Mouse (Mus musculus): ENCODE results near the gene Map3k6. TPM values are rescaled to one million over a fixed set of nuclear protein-coding genes. Genes with fewer than 3 reads are reported as not detected.
A peak's percentile ranks its signal among the peaks of the same experiment; 100 is the strongest.

The Map3k6 gene
- polyA plus RNA-seq, 1 experiment from 2014 or later: 1.9 TPM

DNA sequence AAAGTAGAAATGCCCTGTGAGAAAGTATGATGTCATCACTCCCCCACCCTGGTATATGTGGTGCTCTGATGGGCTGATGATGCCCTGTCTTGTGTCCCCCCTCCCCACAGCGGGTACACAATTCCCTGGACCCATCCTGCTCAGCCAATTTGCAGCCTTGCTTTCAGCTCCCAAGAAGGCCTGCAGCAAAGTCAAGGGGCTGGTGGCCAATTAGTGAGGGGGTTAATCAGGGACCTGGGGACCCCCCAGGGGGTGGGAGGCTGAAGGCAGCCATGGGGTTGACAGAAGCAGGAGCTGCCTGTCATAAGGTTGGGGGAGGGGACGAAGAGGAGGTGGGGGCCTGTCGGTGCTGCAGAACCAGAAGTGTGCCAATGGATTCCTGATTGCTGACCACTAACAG is 37.0 kb upstream of the Map3k6 start:
- H3K9me3 ChIP-seq: no peaks in the 10 kb centered on the region
- no peaks in the 10 kb centered on the region for H3K36me3 ChIP-seq
- H3K4me3 ChIP-seq: no peak overlapping the region
- 72% methylated on average over 3 of the region's 3 CpGs for WGBS
- peaks cover 12% of the 10 kb centered on the region for H3K27me3 ChIP-seq (ENCODE audit: insufficient read depth, poor library complexity, severe bottlenecking)
- H3K4me1 ChIP-seq (replicated peaks): peaks cover 50% of the 10 kb centered on the region
- DNase-seq (ENCODE audit: low spot score): no peak
- peak overlapping the region; percentile 50; the same call in 1 of the 2 replicates for H3K27ac ChIP-seq

GRCm38 (mm10) chr4:133204379-133204778 is 36.2 kb upstream of the Map3k6 start:
- 55% methylated on average over 7 of the region's 7 CpGs for WGBS
- Histone ChIP-seq H3K9me3 (no peaks in the 10 kb centered on the region), H3K27me3 (ENCODE audit: insufficient read depth, poor library complexity, severe bottlenecking) (peaks cover 19% of the 10 kb centered on the region), H3K4me3 (no peak overlapping the region), H3K4me1 (replicated peaks) (peaks cover 44% of the 10 kb centered on the region), H3K27ac (peak overlapping the region; percentile 80), H3K36me3 (no peaks in the 10 kb centered on the region)
- no peak for DNase-seq (ENCODE audit: low spot score)

GRCm38 (mm10) chr4:133209366-133209765 is 31.3 kb upstream of the Map3k6 start:
- H3K27me3 ChIP-seq (ENCODE audit: insufficient read depth, poor library complexity, severe bottlenecking): peaks cover 67% of the 10 kb centered on the region
- H3K27ac ChIP-seq: no peak overlapping the region
- no peak overlapping the region for H3K4me3 ChIP-seq
- peaks cover 41% of the 10 kb centered on the region for H3K4me1 ChIP-seq (replicated peaks)
- peak; percentile 68 for DNase-seq (ENCODE audit: low spot score)
- H3K9me3 ChIP-seq: no peaks in the 10 kb centered on the region
- WGBS: 6% methylated on average over 11 of the region's 11 CpGs
- no peaks in the 10 kb centered on the region for H3K36me3 ChIP-seq

DNA sequence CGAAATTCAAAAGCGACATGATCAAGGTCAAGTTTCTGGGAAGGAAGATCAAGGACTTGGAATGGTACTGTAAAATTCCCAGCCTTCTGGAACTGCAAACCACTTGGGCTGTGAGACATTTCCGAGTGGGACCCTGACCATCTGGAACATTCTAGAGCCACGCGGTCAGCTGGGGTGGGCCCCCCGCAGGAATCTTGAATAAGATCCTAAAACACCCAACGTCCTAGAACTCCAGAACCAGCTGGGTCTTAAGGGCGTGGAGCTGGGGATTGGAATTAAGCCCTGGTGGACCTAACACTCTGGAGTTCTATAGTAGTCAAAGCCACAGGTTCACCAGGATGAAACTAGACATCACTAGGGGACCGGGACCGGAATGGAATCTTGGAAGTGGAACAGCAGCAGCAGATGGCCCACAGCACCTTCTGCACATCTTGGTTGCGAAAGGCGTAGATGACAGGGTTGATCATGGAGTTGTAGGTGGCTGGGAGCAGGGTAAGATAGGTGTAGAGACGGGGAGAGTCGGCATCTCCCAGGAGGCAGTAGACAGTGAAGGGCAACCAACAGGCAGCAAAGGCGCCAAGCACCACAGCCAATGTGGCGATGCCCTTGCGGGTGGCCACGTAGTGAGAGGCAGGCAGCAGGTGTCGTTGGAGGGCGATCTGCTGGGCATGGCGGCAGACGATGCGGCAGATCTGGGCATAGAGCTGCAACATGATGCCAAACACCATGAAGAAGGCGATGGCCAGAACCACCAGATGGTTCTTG is 30.4 kb upstream of the Map3k6 start:
- H3K36me3 ChIP-seq: no peaks in the 10 kb centered on the region
- H3K4me3 ChIP-seq: 0 out of 2 replicates have a peak overlapping the region, but pooled peaks have one; percentile 6
- 92% methylated on average over 24 of the region's 24 CpGs for WGBS
- peaks cover 33% of the 10 kb centered on the region for H3K4me1 ChIP-seq (replicated peaks)
- no peak overlapping the region for H3K27ac ChIP-seq
- H3K9me3 ChIP-seq: no peaks in the 10 kb centered on the region
- DNase-seq (ENCODE audit: low spot score): no peak
- peaks cover 76% of the 10 kb centered on the region for H3K27me3 ChIP-seq (ENCODE audit: insufficient read depth, poor library complexity, severe bottlenecking)

GRCm38 (mm10) chr4:133210788-133211390 is 29.7 kb upstream of the Map3k6 start:
- 0 out of 2 replicates have a peak overlapping the region, but pooled peaks have one; percentile 6 for H3K4me3 ChIP-seq
- no peak for DNase-seq (ENCODE audit: low spot score)
- no peaks in the 10 kb centered on the region for H3K36me3 ChIP-seq
- peaks cover 83% of the 10 kb centered on the region for H3K27me3 ChIP-seq (ENCODE audit: insufficient read depth, poor library complexity, severe bottlenecking)
- H3K4me1 ChIP-seq (replicated peaks): peaks cover 33% of the 10 kb centered on the region
- 91% methylated on average over 19 of the region's 19 CpGs for WGBS
- H3K27ac ChIP-seq: no peak overlapping the region
- no peaks in the 10 kb centered on the region for H3K9me3 ChIP-seq

DNA sequence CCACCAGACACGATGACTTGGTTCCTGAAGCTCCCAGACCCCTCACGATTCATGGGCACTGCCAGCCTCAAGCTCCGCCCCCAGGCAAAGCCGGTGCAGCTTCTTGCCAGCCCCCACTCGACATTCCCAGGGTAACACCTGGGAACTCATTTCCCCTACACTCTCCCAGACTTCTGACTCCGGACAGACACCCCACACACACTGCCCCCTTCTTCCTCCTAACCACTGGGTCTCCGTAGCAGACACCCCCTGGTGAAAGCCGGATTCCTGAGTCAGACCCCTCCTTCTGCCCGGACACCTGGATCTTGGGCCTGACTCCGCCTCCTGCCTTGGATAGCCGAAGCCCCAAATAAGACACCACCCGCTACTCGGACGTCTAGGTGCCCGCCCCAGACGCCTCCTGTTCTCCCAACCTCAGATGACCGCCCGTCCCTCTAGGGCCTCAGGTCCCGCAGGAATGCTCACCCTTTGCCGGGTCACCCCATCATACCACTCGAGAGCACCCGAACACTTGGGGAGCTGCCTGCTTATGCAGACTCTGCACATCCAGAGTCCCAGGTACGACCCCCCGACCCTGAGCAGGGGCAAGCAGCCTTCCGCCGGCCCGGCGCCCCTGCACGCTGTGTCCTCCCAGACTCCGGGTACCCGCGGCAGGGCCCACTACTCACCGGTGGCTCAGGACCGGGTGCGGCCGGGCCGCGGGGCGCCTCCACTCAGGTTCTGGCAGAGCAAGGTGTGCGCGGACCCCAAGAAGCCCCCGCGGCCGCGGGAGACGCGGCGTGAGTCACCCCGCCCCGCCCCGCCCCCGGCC is 28.7 kb upstream of the Map3k6 start, which contains the start of the genes Cd164l2 and Gpr3:
TSS of gene Cd164l2 (plus strand) at position 381 of the 811 bp plus-strand sequence.
TSS of gene Gpr3 (minus strand) at position 786 of the 811 bp plus-strand sequence.
- Histone ChIP-seq H3K9me3 (no peaks in the 10 kb centered on the region), H3K4me3 (peak within 1 kb of the TSS; percentile 79), H3K27ac (peak within 1 kb of the TSS; percentile 76), H3K36me3 (no peaks in the 10 kb centered on the region), H3K4me1 (replicated peaks) (peaks cover 33% of the 10 kb centered on the region), H3K27me3 (ENCODE audit: insufficient read depth, poor library complexity, severe bottlenecking) (peaks cover 93% of the 10 kb centered on the region)
- WGBS: 2% methylated on average over 52 of the region's 52 CpGs
- no peak for DNase-seq (ENCODE audit: low spot score)

GRCm38 (mm10) chr4:133212562-133213267 is 27.9 kb upstream of the Map3k6 start:
- H3K4me1 ChIP-seq (replicated peaks): peaks cover 37% of the 10 kb centered on the region
- H3K36me3 ChIP-seq: no peaks in the 10 kb centered on the region
- WGBS: 3% methylated on average over 44 of the region's 44 CpGs
- peak; percentile 84 for DNase-seq (ENCODE audit: low spot score)
- H3K27ac ChIP-seq: peak overlapping the region; percentile 76
- peaks cover 91% of the 10 kb centered on the region for H3K27me3 ChIP-seq (ENCODE audit: insufficient read depth, poor library complexity, severe bottlenecking)
- H3K4me3 ChIP-seq: peak overlapping the region; percentile 79
- no peaks in the 10 kb centered on the region for H3K9me3 ChIP-seq

DNA sequence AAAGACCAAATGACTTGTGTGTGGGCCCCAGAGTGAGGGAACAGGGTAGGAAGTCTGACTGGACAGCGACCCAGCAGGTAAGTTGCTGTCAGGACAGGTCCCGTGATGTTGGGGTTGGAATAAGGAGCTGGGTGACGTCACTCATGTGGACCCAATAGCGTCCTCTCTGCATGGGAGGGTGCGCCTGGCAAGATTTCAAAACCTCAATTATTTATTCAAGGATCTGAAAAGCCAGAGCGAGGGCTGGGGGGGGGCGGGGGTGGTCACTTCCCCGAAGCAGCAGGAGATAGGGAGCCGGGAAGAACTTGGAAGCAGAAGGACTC is 27.4 kb upstream of the Map3k6 start:
- Histone ChIP-seq H3K27me3 (ENCODE audit: insufficient read depth, poor library complexity, severe bottlenecking) (peaks cover 86% of the 10 kb centered on the region), H3K4me3 (peak overlapping the region; percentile 79)
- no peak for DNase-seq (ENCODE audit: low spot score)

GRCm38 (mm10) chr4:133213661-133214060 is 27.0 kb upstream of the Map3k6 start:
- no peak for DNase-seq (ENCODE audit: low spot score)
- Histone ChIP-seq H3K27ac (no peak overlapping the region), H3K9me3 (no peaks in the 10 kb centered on the region), H3K4me1 (replicated peaks) (peaks cover 42% of the 10 kb centered on the region), H3K4me3 (peak overlapping the region; percentile 79), H3K36me3 (no peaks in the 10 kb centered on the region), H3K27me3 (ENCODE audit: insufficient read depth, poor library complexity, severe bottlenecking) (peaks cover 83% of the 10 kb centered on the region)
- WGBS: 8% methylated on average over 10 of the region's 10 CpGs

More for the DNA sequence above, 27.4 kb upstream of the Map3k6 start:
- Histone ChIP-seq H3K36me3 (no peaks in the 10 kb centered on the region), H3K27ac (no peak overlapping the region), H3K9me3 (no peaks in the 10 kb centered on the region), H3K4me1 (replicated peaks) (peaks cover 42% of the 10 kb centered on the region)
- 1% methylated on average over 9 of the region's 9 CpGs for WGBS

GRCm38 (mm10) chr4:133217641-133218040 is 23.0 kb upstream of the Map3k6 start:
- no peak overlapping the region for H3K27ac ChIP-seq
- DNase-seq (ENCODE audit: low spot score): peak; percentile 73
- WGBS: under 1% methylated on average over 5 of the region's 5 CpGs
- H3K4me3 ChIP-seq: no peak overlapping the region
- H3K36me3 ChIP-seq: no peaks in the 10 kb centered on the region
- peaks cover 45% of the 10 kb centered on the region for H3K4me1 ChIP-seq (replicated peaks)
- no peaks in the 10 kb centered on the region for H3K9me3 ChIP-seq
- H3K27me3 ChIP-seq (ENCODE audit: insufficient read depth, poor library complexity, severe bottlenecking): peaks cover 85% of the 10 kb centered on the region

DNA sequence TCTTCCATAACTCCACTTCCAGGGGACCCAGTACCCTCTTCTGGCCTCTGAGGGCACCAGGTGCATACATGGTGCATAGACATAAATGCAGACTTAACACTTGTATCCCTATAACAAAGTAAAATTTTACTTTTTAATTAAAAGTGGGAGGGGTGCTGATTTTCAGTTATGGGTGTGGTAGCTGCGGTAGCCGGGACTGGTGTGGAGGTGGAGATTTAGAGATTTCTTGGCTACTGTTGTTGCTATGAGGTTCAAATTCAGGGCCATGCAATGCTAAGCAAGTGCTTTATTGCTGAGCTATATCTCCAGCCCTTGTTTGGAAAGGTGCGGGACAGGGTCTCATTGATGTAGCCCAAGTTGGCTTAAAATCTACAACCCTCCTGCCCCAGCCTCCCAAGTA is 21.9 kb upstream of the Map3k6 start:
- WGBS: 91% methylated on average over 3 of the region's 3 CpGs

GRCm38 (mm10) chr4:133220656-133221055 is 20.0 kb upstream of the Map3k6 start:
- Histone ChIP-seq H3K9me3 (no peaks in the 10 kb centered on the region), H3K36me3 (no peaks in the 10 kb centered on the region), H3K4me1 (replicated peaks) (peaks cover 48% of the 10 kb centered on the region), H3K27ac (peak overlapping the region; percentile 42; the same call in 1 of the 2 replicates), H3K4me3 (peak overlapping the region; percentile 43), H3K27me3 (ENCODE audit: insufficient read depth, poor library complexity, severe bottlenecking) (peaks cover 66% of the 10 kb centered on the region)
- WGBS: 1% methylated on average over 25 of the region's 25 CpGs
- peak; percentile 39 for DNase-seq (ENCODE audit: low spot score)

More for the DNA sequence above, 21.9 kb upstream of the Map3k6 start:
- Histone ChIP-seq H3K27ac (no peak overlapping the region), H3K4me3 (no peak overlapping the region), H3K9me3 (no peaks in the 10 kb centered on the region), H3K36me3 (no peaks in the 10 kb centered on the region), H3K27me3 (ENCODE audit: insufficient read depth, poor library complexity, severe bottlenecking) (peaks cover 82% of the 10 kb centered on the region), H3K4me1 (replicated peaks) (peaks cover 45% of the 10 kb centered on the region)
- DNase-seq (ENCODE audit: low spot score): no peak

All from hindbrain, embryonic 10.5 days (tissue).